Mouse (Mus musculus) kidney, embryonic 16.5 days (tissue): ENCODE results near the gene Cadm2. TPM values are rescaled to one million over a fixed set of nuclear protein-coding genes. Genes with fewer than 3 reads are reported as not detected.

Experiments
- ATAC-seq: fragments of 200-750 bp; cut with Nextera tagmentation; 2 replicates; pipeline ENCODE4 v1.8.0; 2017; ENCODE audit warnings: moderate TSS enrichment; ENCODE audit not compliant: low FRiP score, low TSS enrichment
- H3K27ac ChIP-seq: fragments of 300-500 bp; sonication (generic); 2 replicates; pipeline ENCODE4 v1.5.1; 2014; ENCODE audit warnings: low read length
- H3K27me3 ChIP-seq: fragments of 300-500 bp; sonication (generic); 2 replicates; pipeline ENCODE4 v1.6.1; 2014; ENCODE audit warnings: low read length, control low read depth, mixed read lengths; ENCODE audit not compliant: insufficient read depth
- H3K36me3 ChIP-seq: fragments of 300-500 bp; sonication (generic); 2 replicates; pipeline ENCODE4 v1.6.1; 2014; ENCODE audit warnings: low read length, control low read depth, mixed read lengths; ENCODE audit not compliant: insufficient read depth
- H3K4me1 ChIP-seq: fragments of 300-500 bp; sonication (generic); 2 replicates; pipeline ENCODE4 v1.6.1; 2014; ENCODE audit warnings: low read length, control low read depth, mixed read lengths; ENCODE audit not compliant: insufficient read depth
- H3K4me2 ChIP-seq: fragments of 300-500 bp; sonication (generic); replicated peaks from 2 replicates; pipeline ENCODE4 v1.6.1; 2014; ENCODE audit warnings: low read depth, low read length
- H3K4me3 ChIP-seq: fragments of 300-500 bp; sonication (generic); 2 replicates; pipeline ENCODE4 v1.5.1; 2014; ENCODE audit warnings: mild to moderate bottlenecking, low read length
- H3K9ac ChIP-seq: fragments of 300-500 bp; sonication (generic); replicated peaks from 2 replicates; pipeline ENCODE4 v1.6.1; 2014; ENCODE audit warnings: low read length
- H3K9me3 ChIP-seq: fragments of 300-500 bp; sonication (generic); 2 replicates; pipeline ENCODE4 v1.6.1; 2016; ENCODE audit warnings: low read length, control low read depth
- WGBS: fragments of 180-500 bp; shearing (Covaris S2); extraction: QIAGEN DNeasy Blood & Tissue Kit; methylation state at CpG from one replicate; pipeline ENCODE4 v1.1.7; 2014; 5-methylcytosine and 5-hydroxymethylcytosine counted together
- polyA plus RNA-seq: library from polyadenylated mRNA; unstranded; fragments of >200 nt; fragmentation: Nextera tagmentation; extraction: Ambion mirVana; gene quantifications from 2 replicates; pipeline ENCODE4 v1.2.1, GENCODE M21; 2015

The Cadm2 gene
- polyA plus RNA-seq, 1 experiment from 2014 or later: not detected

DNA sequence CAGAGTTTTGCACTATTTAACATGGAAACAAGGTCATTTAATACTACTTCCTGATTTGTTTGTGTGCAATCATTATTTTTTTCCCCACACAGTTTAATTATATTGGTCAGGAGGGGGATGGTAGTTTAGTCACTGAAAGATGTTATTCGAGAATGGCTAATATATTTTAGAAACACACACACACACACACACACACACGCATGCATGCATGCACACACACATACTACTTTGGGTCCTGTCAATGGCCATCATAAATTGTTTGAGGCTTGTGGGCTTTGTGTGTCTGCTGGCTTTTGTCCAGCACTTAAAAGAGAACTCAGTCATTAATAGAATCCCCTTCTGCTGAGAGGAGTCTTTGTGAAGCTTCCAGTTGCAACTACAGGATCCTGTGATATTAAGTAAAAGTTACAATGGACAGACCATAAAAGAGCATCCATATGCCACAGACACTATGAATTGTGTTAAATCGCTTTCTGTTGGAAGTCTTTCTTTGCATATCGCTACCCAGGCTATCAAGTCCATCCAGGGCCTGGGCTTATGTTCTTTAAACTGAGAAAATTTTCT lies 427.8 kb downstream of the Cadm2 start:
- no peaks in the 10 kb centered on the region for H3K36me3 ChIP-seq
- H3K9me3 ChIP-seq: no peaks in the 10 kb centered on the region
- H3K4me1 ChIP-seq: no peaks in the 10 kb centered on the region
- no peak overlapping the region for H3K4me3 ChIP-seq
- WGBS: 84% methylated on average over 4 of the region's 4 CpGs
- H3K4me2 ChIP-seq: no peak overlapping the region
- H3K27me3 ChIP-seq: no peaks in the 10 kb centered on the region
- no peak overlapping the region for H3K9ac ChIP-seq
- no peak for ATAC-seq
- no peak overlapping the region for H3K27ac ChIP-seq

GRCm38 (mm10) chr16:67192395-67192794 lies 428.3 kb downstream of the Cadm2 start:
- ATAC-seq: no peak
- 67% methylated on average over 2 of the region's 2 CpGs for WGBS
- H3K9ac ChIP-seq: no peak overlapping the region

GRCm38 (mm10) chr16:67186322-67186721 lies 434.4 kb downstream of the Cadm2 start:
- no peak overlapping the region for H3K9ac ChIP-seq
- no peak for ATAC-seq
- no peaks in the 10 kb centered on the region for H3K4me1 ChIP-seq
- no peaks in the 10 kb centered on the region for H3K27me3 ChIP-seq
- no peaks in the 10 kb centered on the region for H3K36me3 ChIP-seq
- H3K9me3 ChIP-seq: no peaks in the 10 kb centered on the region
- H3K4me2 ChIP-seq: no peak overlapping the region
- 65% methylated on average over 1 of the region's 1 CpGs for WGBS
- H3K4me3 ChIP-seq: no peak overlapping the region
- H3K27ac ChIP-seq: no peak overlapping the region

More at GRCm38 (mm10) chr16:67192395-67192794, 428.3 kb downstream of the Cadm2 start:
- H3K9me3 ChIP-seq: no peaks in the 10 kb centered on the region
- H3K4me3 ChIP-seq: no peak overlapping the region
- H3K27ac ChIP-seq: no peak overlapping the region
- H3K36me3 ChIP-seq: no peaks in the 10 kb centered on the region
- H3K4me1 ChIP-seq: no peaks in the 10 kb centered on the region
- no peaks in the 10 kb centered on the region for H3K27me3 ChIP-seq
- H3K4me2 ChIP-seq: no peak overlapping the region

- Histone ChIP-seq H3K4me1 (no peaks in the 10 kb centered on the region), H3K9ac (no peak overlapping the region), H3K27ac (no peak overlapping the region), H3K4me3 (no peak overlapping the region), H3K27me3 (no peaks in the 10 kb centered on the region), H3K36me3 (no peaks in the 10 kb centered on the region), H3K4me2 (no peak overlapping the region), H3K9me3 (no peaks in the 10 kb centered on the region)
- 75% methylated on average over 5 of the region's 5 CpGs for WGBS
- ATAC-seq: no peak
These were observed 437.8 kb downstream of the Cadm2 start for GRCm38 (mm10) chr16:67182958-67183357.

DNA sequence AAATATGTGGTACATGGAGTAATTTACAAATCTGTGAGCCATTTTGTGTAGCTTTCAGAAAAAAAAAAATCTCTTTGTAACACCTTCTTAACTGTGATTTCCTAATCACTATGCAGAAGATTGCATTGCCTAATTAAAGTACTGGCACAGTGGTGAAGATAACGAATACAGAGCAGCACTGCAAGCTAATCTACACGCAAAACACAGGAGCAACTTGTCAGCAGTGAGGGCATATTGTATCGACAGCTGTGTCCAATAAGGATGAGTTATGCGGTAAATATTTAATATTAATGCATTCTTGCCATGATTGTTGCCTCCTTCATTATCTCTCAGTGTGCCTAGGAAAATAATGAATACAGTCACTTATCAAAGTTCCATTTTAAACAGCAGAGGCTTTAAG lies 445.3 kb downstream of the Cadm2 start:
- no peak overlapping the region for H3K9ac ChIP-seq
- WGBS: 78% methylated on average over 4 of the region's 4 CpGs
- H3K4me2 ChIP-seq: no peak overlapping the region
- no peaks in the 10 kb centered on the region for H3K27me3 ChIP-seq
- no peak overlapping the region for H3K4me3 ChIP-seq
- H3K9me3 ChIP-seq: no peaks in the 10 kb centered on the region
- H3K36me3 ChIP-seq: no peaks in the 10 kb centered on the region
- H3K4me1 ChIP-seq: no peaks in the 10 kb centered on the region
- ATAC-seq: no peak
- H3K27ac ChIP-seq: no peak overlapping the region

- no peaks in the 10 kb centered on the region for H3K4me1 ChIP-seq
- 57% methylated on average over 6 of the region's 6 CpGs for WGBS
- H3K27me3 ChIP-seq: no peaks in the 10 kb centered on the region
These were observed 458.4 kb downstream of the Cadm2 start for GRCm38 (mm10) chr16:67162211-67162790.

GRCm38 (mm10) chr16:67124811-67125210 lies 495.9 kb downstream of the Cadm2 start:
- Histone ChIP-seq H3K4me2 (no peak overlapping the region), H3K36me3 (no peaks in the 10 kb centered on the region), H3K27ac (no peak overlapping the region), H3K4me1 (no peaks in the 10 kb centered on the region), H3K9ac (no peak overlapping the region), H3K9me3 (no peaks in the 10 kb centered on the region), H3K27me3 (no peaks in the 10 kb centered on the region), H3K4me3 (no peak overlapping the region)
- no peak for ATAC-seq
- 80% methylated on average over 4 of the region's 4 CpGs for WGBS

More at GRCm38 (mm10) chr16:67162211-67162790, 458.4 kb downstream of the Cadm2 start:
- Histone ChIP-seq H3K4me2 (no peak overlapping the region), H3K9me3 (no peaks in the 10 kb centered on the region), H3K9ac (no peak overlapping the region), H3K36me3 (no peaks in the 10 kb centered on the region), H3K4me3 (no peak overlapping the region), H3K27ac (no peak overlapping the region)
- no peak for ATAC-seq

GRCm38 (mm10) chr16:67122532-67122931 lies 498.2 kb downstream of the Cadm2 start:
- no peaks in the 10 kb centered on the region for H3K36me3 ChIP-seq
- WGBS: 73% methylated on average over 5 of the region's 5 CpGs
- no peaks in the 10 kb centered on the region for H3K27me3 ChIP-seq
- no peaks in the 10 kb centered on the region for H3K9me3 ChIP-seq
- H3K27ac ChIP-seq: no peak overlapping the region
- no peak for ATAC-seq
- no peak overlapping the region for H3K4me3 ChIP-seq
- H3K4me2 ChIP-seq: no peak overlapping the region
- no peaks in the 10 kb centered on the region for H3K4me1 ChIP-seq
- H3K9ac ChIP-seq: no peak overlapping the region

DNA sequence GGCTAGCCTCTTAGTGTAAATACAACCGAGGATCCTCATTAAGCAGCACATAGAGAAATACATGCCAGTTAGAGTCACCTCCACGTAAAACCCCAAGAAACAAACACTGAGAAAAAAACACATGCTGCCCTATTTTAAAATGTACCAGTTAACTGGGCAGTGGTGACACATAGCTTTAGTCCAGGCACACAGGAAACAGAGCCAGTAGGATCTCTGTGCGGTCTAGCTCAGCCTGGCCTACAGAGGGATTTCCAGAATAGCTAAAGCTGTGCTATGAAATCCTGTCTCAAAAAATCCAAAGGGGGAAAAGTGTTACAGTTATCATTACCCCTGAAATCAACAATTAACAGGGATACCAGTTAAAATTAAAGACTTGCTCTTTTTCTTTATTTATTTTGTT lies 498.9 kb downstream of the Cadm2 start:
- no peaks in the 10 kb centered on the region for H3K9me3 ChIP-seq
- H3K36me3 ChIP-seq: no peaks in the 10 kb centered on the region
- H3K27ac ChIP-seq: no peak overlapping the region
- H3K4me3 ChIP-seq: no peak overlapping the region
- H3K9ac ChIP-seq: no peak overlapping the region
- H3K27me3 ChIP-seq: no peaks in the 10 kb centered on the region
- 87% methylated on average over 3 of the region's 3 CpGs for WGBS
- ATAC-seq: no peak
- H3K4me2 ChIP-seq: no peak overlapping the region
- no peaks in the 10 kb centered on the region for H3K4me1 ChIP-seq

DNA sequence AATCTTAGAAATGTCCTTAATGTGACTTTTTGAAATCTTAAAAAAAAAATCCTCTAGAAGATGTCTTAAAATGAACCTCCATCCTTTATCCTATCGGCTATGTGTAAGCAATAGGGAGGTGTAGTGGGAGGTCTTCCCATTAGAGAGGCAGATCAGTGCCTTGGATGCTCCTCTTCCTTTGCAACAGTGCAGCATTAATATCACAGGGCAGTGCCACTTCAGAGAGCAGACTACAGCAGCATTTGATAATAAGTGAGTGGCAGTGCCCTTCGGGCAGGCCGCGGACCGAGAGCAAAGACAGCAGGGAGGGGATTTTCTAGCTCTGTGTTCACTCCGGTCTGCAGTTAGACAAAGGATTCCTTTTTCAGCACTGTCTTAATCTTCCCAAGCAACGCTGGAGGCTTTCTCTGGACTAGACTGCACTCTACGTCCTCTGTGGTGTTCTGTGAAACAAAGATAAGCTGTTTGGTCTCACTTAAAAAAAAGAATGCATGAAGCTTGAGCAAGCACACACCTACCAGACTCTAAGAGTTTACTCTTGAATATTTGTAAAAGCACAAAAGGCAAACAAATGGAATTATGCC lies 514.1 kb downstream of the Cadm2 start:
- no peak for ATAC-seq
- no peak overlapping the region for H3K4me2 ChIP-seq
- 86% methylated on average over 8 of the region's 8 CpGs for WGBS
- H3K9me3 ChIP-seq: no peaks in the 10 kb centered on the region
- H3K27ac ChIP-seq: no peak overlapping the region
- no peaks in the 10 kb centered on the region for H3K27me3 ChIP-seq
- no peak overlapping the region for H3K4me3 ChIP-seq
- H3K9ac ChIP-seq: no peak overlapping the region
- H3K4me1 ChIP-seq: no peaks in the 10 kb centered on the region
- H3K36me3 ChIP-seq: no peaks in the 10 kb centered on the region
